Mouse (Mus musculus) layer of hippocampus, adult 18-20 months (tissue): ENCODE results near the gene Hnrnph1. TPM values are rescaled to one million over a fixed set of nuclear protein-coding genes. Genes with fewer than 3 reads are reported as not detected.

Experiments
- DNase-seq, 2 experiments: peaks; one replicate each; pipeline ENCODE4 v3.0.0; 2022; ENCODE audit warnings: low spot score in 2 of 2
- microRNA-seq, 2 experiments: library from miRNA; unstranded; fragments of <30 nt; microRNA quantifications; one replicate each; pipeline ENCODE4 v1.2.0; 2021
- total RNA-seq, 2 experiments: library from RNA; stranded (reverse); gene quantifications; 2 replicates each; pipeline ENCODE4 v1.2.3; 2021

The Hnrnph1 gene
- total RNA-seq, 2 experiments from 2014 or later = 258 to 268 TPM

DNA sequence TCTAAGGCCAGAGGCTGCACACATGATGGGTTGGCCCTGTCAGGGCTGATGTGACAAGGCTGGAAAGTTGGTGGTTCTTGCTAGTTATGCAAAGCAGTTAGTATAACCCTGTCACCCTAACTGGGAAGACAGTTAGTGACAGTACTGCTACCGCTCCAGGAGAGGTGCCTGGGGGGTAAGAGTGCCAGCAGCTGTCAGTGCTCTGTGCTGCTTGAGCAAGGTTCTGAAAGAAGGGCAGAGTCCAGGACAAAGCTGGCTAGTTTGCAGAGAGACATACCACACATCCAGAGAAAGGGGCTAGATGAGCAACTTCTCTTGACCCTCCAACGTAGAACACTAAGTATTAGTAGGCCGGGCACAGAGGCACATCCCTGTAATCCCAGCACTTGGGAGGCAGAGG is 25.7 kb downstream of the Hnrnph1 start:
- no peak for DNase-seq

DNA sequence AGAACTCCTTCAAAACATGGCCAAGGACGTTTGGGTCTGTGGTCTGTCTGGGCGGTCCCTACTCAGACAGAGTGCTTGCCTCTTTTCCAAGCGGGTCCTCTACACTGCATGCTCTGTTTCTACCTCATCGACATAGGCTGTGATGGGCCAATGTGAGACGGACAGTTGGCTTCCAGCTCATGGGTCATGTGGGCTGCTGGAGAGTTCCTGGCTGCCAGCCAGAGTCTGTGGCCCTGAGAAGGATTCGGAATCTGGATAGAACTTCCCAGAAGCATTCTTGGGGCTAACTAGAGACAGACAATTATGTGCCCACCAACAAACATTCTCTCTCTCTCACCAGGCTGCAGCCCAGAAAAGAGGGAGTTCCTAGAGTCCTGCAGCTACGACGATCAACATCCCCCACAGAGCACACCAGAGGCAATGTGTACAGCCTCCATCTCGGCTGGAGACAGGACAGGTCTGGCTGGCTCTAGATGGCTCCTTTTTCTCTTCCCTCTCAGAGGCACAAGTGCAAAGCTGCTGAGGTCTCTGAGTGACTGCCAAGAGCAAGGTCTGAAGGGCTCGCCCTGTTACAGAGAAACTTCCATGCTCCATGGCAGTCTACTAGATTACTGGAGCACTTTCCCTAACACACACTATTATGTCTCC is 26.7 kb downstream of the Hnrnph1 start:
- no peak for DNase-seq

DNA sequence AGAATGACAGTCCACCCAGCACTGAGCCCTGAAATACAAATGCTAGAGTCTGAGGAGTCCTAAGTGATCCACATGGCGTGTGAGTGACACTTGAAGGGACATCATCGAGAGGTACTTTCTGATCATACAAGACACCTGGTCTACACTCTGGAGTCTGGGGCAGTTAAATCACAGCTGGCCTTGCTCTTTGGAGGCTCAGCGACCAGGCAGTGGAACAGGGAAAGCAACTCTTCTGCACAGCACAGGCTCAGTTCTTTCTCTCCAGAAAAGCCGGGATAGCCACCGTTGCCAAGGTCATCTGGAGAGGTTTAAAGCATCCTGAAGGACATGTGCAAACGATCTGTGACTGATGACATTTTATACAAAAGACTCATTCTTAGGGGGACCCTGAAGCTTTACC is 30.4 kb downstream of the Hnrnph1 start:
- no peak for DNase-seq

DNA sequence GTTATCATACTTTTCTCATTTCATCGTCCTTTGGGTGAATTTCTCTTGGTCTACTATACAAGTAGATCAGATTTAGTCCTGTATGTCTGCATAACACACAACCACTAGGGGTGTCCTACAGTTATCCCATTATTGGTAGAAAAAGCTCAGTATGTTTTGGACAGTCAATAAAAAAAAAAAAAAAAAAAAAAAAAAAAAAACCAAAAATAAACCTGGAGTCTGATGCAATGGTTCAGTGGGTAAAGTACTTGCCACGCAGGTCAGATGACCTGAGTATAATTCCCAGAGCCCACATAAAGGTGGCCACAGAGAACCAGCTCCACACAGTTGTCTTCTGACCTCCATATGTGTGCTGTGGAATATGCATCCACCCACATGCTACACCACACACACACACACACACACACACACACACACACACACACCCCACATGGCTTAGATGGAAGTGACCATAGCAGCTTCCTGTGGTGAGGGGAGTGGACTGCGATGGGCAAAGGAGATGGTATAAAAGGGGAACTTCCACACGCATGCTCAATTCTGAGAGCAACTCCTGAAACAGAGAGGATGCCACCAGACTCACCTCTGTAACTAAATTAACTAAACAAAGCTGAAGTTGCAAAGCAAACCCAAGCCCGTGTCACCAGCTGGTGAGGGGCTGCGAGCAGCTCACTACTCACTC is 38.9 kb downstream of the Hnrnph1 start:
- no peak for DNase-seq

DNA sequence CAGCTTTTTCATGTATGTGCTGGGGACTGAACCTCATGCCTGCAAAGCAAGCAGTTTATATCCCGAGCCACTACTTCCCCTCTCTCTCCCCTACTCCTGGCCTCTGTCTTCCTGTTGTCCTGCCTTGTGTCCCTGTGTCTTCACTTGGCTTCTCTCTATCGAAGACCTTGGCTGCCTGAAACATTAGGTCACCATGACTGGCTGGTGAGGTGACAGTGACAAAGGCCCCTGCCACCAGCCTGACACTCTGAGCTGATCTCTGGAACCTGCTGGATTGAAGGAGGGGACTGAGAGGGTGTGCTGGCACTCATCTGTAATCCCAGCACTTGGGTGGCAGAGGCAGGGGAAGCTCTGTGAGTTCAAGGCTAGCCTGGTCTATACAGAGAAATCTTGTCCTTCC is 41.1 kb downstream of the Hnrnph1 start:
- DNase-seq = no peak

DNA sequence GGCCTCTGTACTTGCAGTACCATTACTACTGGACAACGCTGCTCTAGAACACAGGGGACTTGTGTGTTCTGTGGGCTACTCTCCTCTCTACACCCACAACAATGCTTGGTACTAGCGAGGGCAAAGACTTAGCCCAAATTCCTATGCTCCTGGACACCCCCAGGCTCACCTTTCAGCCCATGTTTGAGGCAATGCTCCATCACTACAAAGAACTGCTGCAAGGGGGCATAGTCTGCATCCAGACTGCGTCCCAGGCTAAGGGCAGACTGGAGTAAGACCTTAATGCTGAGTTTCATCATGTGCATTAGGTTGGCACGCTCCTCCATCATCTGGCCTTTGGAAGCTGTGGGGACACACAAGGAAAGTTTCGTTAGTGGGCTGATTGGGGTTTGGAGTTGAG is 44.7 kb downstream of the Hnrnph1 start:
- no peak for DNase-seq

DNA sequence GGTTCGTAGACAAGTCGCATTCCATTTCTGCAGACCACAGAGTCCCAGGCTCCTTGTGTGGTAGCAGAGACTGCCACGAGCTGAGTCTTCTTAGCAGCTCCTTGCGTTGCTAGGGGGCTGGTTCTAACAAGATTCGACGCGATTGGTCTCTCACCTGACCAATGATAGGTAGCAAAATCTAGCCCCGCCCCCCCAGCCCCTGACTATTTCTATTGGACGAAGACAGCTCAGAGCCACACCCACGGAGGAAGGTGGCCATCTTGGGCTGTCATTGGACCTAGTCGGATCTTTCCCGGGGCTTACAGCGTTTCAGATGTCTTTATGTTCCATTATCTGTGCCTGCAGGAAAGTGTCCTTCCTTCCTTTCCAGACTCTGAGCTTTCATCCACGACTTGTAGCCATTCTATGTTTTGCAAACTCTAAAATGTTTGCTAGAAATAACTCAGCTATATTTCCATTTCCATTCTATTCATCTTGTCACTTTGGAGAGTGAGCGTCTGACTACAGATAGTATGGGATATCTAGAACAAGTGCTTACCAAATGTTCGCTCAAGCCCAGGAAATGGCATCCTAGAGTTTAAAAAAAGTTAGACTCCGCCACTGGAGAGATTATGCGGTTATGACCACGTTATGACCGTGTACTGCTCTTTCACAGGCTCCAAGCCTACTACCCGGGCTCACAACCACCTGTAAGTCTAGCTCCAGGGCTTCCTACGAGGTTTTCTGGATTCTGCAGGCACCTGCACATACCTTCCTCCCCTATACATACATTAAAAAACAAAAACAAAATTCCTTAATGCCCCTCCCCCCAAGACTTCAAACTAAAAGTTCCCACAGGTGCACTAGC is 45.4 kb downstream of the Hnrnph1 start:
- peak; percentile 32 to 68 for DNase-seq

DNA sequence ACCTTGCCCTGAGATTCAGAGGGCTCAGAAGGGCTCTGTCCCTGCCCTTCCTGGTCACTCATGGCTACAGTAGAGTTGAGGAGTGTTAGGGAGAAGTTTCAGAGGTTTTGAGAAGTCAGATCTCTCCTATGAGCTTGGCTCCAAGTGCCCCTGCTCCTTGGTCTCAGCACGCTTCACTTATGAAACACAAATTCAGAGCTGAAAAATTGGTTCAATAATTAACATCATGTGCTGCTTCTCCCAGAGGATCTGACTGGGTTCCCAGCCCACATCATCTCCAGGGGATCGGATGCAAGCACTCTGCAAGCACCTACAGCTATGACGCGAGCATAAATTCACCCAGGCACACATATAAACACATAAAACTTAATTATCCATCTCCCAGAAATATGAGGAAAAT is 49.3 kb downstream of the Hnrnph1 start:
- no peak for DNase-seq

DNA sequence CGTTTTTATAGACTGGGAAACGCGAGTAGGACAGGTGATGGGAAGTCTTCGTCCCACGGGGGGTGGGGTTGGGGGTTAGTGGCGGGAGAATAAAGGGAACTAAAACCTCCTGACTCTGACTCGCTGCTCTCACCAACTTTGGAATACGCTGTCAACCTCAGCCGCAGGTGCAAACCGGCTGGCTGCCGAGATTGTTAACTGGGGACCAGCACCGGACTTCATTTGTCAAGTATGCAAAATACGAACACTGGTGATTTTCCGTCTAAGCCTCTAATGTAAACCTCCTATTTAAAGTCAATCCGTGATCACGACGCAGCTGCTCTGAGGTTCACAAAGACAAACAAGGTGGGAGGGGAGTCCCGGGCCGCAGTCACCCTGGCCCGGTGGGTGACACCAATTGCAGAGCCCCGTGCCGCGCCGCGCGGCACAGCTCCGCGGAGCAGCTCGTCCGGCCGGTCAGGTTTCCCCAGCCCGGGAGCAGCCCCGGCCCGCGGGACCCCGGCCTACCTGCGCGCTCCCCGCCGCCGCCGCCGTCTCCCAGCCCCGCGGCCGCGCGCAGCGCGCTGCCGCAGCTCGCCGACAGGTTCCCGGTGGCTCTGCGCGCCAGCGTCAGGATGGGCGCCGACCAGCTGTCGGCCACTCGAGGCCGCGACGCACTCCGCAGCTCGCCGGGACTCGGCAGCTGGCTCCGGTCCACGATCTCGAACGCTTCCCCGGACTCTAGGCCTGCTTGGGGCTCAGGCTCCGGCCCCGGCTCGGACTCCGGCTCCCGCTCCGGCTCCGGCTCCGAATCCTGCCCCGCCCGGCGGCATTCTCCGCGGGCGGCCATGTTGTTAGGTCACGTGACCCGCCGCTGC is 53.7 kb downstream of the Hnrnph1 start, which contains the start of gene Rufy1:
Rufy1 (minus strand) TSS at position 849 of the 857 bp plus-strand sequence.
- DNase-seq = peak; percentile 53 to 84

DNA sequence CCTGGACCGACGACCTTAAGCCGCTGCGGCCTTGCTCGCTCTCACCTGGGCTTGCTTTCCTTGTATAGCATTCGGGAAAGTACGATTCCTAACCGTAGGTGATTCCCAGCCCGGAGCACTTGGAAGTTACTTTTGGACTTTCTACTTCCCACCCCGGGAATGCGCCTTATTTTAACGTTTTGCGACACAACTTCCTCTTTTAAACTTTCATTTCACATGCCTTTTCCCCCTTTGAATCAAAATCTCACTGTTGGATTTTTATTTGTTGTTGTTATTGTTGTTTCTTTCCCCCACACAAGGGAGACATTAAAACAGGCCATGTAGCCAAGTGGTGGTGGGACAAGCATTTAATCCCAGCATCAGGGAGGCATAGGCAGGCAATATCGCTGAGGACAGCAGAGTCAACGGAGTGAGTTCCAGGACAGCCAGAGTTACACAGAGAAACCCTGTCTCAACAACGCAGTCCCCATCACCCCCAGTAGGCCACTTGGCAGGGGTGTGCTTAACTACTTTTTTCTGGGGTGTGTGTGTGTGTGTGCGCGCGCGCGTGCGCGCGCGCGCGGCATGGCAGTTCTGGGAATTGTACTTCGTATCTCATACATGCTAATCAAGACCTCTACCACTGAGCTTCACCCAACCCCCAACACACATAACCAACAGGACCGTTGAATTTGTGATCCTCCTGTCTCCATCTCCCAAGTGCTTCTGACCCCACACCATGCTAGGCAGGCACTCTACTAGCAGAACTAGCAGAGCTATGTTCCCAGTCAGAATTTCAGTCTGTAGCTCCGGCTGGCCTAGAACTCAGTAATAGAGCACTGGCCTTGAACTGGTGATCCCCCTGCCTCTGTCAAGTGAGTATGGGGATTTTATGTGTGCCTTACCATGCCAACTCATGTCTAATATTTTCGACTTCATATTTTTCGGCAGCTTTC is 54.6 kb downstream of the Hnrnph1 start:
- no peak for DNase-seq

DNA sequence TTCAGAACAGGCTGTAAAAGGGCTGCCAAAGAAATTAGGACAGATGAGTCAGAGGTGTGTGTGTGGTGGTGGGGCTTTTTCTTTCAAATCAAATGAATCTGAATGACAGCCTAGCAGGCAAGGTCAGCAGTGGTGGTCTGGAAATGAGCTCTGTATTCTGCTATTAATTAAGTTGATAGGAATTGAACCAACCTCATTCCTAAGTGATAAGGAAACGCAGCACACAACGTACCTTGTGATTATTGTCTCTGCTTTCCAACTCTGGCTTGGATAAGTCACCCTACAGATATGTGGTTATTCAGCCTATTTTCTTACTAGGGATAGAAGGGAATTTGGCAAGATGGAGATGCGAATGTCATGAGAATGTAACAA is 55.3 kb downstream of the Hnrnph1 start:
- DNase-seq = no peak

DNA sequence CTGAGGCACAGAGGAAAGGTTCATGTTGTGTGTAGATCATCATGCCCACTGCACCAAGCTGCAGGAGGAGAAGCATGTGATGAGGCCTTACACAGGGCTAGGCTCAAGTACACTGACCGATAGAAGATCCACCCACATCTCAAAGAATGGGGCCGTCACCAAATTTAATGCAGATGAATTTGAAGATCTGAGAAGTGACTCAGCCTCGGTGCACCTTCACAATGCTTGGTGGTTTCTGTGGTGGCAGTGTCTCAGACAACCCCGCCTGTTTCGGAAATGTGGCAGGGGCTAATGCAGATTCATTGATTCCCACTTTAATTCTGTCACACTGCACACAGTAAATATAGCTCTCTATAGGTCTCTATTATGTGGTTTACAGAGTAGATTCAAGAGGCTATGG is 56.1 kb downstream of the Hnrnph1 start:
- no peak for DNase-seq

Small RNAs within 50 kb of the gene (microRNA-seq; reads per million reads assigned to microRNA genes)
- gene Mir804 = 0 reads per million in 2 experiments

Other genes starting within 250 kb of the Hnrnph1 start
- gene Tbc1d9b, start 245.6 kb upstream of the Hnrnph1 start, total RNA-seq = 100 to 1,000 TPM; 113 to 120 TPM
- gene Mrnip, start 202.5 kb upstream of the Hnrnph1 start, total RNA-seq = 10 to 100 TPM; 14.1 to 15.7 TPM
- gene Sqstm1, start 166.2 kb upstream of the Hnrnph1 start, total RNA-seq = 100 to 1,000 TPM; 486 to 498 TPM
- gene Mgat4b, start 166.1 kb upstream of the Hnrnph1 start, total RNA-seq = 10 to 100 TPM; 80.7 to 84.1 TPM
- 1 to 10 TPM; 6.8 to 7.1 TPM for gene Ltc4s, start 138.4 kb upstream of the Hnrnph1 start, total RNA-seq
- 10 to 100 TPM; 11.0 to 11.3 TPM for gene Maml1, start 84.7 kb upstream of the Hnrnph1 start, total RNA-seq
- gene Canx, start 51.3 kb upstream of the Hnrnph1 start, total RNA-seq = 100 to 1,000 TPM; 411 to 425 TPM
- not detected for gene Cby3, start 22.5 kb upstream of the Hnrnph1 start, total RNA-seq
- 10 to 100 TPM; 30.4 to 30.9 TPM for gene Rufy1, start 54.1 kb downstream of the Hnrnph1 start, total RNA-seq
- gene Adamts2, start 225.1 kb downstream of the Hnrnph1 start, total RNA-seq = 10 to 100 TPM; 13.7 to 16.8 TPM